Mouse (Mus musculus): Measurements from ENCODE around the gene Dram1. TPM values are rescaled to one million over a fixed set of nuclear protein-coding genes. Genes with fewer than 3 reads are reported as not detected.

Gene Dram1
- polyA plus RNA-seq (2014; fragmentation: Nextera tagmentation; extraction: Ambion mirVana) = 0.49 and 0.67 TPM in 2 replicates

DNA sequence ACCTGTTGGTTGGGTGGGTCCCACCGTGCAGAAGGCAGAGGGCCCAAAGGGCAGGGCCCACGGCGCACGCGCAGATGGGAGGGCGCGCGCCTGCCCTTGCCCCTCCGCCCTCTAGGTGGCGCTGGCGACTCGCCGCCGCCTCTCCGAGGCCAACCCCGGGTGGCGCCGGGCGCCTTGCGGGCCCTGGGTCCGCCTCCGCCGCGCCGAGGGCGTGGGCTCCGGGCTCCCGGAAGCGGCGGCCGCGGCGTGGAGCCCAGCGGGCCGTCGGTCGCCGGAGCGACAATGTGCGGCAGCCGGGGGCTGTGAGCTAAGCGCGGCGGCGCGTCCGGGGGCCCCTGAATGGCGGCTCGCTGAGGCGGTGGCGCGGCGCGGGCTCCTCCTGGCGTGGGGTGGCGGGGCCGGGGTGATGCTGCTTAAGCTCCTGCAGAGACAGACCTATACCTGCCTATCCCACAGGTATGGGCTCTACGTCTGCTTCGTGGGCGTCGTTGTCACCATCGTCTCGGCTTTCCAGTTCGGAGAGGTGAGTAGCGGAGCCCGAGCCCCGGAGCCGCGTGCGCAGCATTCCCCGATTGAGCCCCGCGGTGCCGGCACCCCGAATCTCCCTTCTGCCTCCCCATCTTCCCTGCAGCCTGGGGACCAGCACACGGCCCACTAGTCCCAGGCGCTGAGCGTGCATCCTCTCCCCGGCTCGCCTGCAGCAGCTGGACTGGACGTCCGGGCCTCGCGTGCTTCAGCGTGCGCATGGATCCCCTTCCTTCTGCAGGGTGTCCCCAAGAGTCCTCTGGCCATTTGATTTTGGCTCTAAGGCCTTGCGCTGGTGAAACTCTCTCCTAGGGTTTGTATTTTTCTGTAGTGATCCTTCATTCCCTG lies at the start of gene Dram1, which contains the start of gene Gnptab:
Gene Dram1, minus strand, starts transcription at position 68 of the 873 bp plus-strand sequence.
Gene Gnptab, plus strand, starts transcription at position 120 of the 873 bp plus-strand sequence.
- Histone ChIP-seq H3K9me3 (ENCODE audit: control insufficient read depth, low read length) (no peaks in the 10 kb centered on the region), H3K27ac (ENCODE audit: low read depth, low read length) (no peak within 1 kb of the TSS), H3K4me1 (replicated peaks; ENCODE audit: control insufficient read depth, insufficient read depth, low read length) (no peaks in the 10 kb centered on the region), H3K4me2 (ENCODE audit: low read depth, low read length, severe bottlenecking) (peak within 1 kb of the TSS; percentile 94), H3K4me3 (ENCODE audit: low read depth, low read length) (peak within 1 kb of the TSS; percentile 58), H3K36me3 (ENCODE audit: control insufficient read depth, insufficient read depth, low read length) (no peaks in the 10 kb centered on the region), H3K27me3 (ENCODE audit: control insufficient read depth, insufficient read depth, low read length) (no peaks in the 10 kb centered on the region), H3K9ac (ENCODE audit: low read length) (peak within 1 kb of the TSS; percentile 62)
- DNase-seq (ENCODE audit: low spot score) (peak; percentile 93), ATAC-seq (replicated peaks; ENCODE audit: low FRiP score) (peak; percentile 90)
- under 1% methylated on average over 86 of the region's 87 CpGs for WGBS

DNA sequence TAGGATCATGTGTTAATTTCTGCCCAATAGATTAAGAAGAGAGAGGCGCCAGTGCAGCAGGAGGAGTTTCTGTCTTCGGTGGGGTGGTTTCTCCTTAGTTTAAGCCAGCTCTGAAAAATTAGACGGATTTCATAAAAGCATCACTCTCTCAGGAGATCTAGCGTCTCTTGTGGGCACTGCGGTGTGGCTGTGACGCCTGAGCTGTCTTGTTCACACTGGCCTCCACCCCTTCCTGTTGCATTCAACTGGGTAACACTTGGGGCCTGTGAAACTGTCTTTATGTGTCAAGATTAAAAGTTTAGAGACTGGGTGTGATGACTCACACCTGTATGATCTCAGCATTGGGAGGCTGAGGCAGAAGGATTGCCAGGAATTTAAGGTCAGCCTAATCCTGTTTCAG lies 49.1 kb upstream of the Dram1 start:
- Histone ChIP-seq H3K4me2 (ENCODE audit: low read depth, low read length, severe bottlenecking) (no peak overlapping the region), H3K9ac (ENCODE audit: low read length) (no peak overlapping the region), H3K4me1 (replicated peaks; ENCODE audit: control insufficient read depth, insufficient read depth, low read length) (no peaks in the 10 kb centered on the region), H3K27ac (ENCODE audit: low read depth, low read length) (no peak overlapping the region), H3K27me3 (ENCODE audit: control insufficient read depth, insufficient read depth, low read length) (no peaks in the 10 kb centered on the region), H3K4me3 (ENCODE audit: low read depth, low read length) (no peak overlapping the region), H3K9me3 (ENCODE audit: control insufficient read depth, low read length) (no peaks in the 10 kb centered on the region), H3K36me3 (ENCODE audit: control insufficient read depth, insufficient read depth, low read length) (no peaks in the 10 kb centered on the region; the same call in 1 of the 2 replicates)
- 91% methylated on average over 6 of the region's 6 CpGs for WGBS
- ATAC-seq (replicated peaks; ENCODE audit: low FRiP score) (no peak), DNase-seq (ENCODE audit: low spot score) (no peak)

DNA sequence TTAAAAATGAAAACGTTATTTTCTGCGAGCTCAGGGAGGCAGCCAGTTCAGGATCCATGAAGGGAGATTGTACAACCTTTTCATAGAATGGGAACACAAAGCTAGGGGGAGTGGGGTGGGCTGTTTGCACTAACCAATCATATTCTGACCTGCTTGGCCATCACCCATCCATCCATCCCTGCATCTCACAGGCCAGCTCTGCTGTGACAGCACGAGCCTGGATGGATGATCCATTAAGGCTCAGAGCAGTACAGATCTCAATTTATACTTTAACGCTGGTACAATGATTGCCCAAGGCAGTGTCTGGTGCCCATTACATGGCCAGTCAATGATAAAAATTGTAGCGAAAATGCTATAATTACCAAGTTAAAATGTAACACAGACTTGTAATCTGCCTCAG lies 48.0 kb upstream of the Dram1 start:
- no peaks in the 10 kb centered on the region; the same call in 1 of the 2 replicates for H3K36me3 ChIP-seq (ENCODE audit: control insufficient read depth, insufficient read depth, low read length)
- no peak for DNase-seq (ENCODE audit: low spot score)
- no peak overlapping the region for H3K27ac ChIP-seq (ENCODE audit: low read depth, low read length)

DNA sequence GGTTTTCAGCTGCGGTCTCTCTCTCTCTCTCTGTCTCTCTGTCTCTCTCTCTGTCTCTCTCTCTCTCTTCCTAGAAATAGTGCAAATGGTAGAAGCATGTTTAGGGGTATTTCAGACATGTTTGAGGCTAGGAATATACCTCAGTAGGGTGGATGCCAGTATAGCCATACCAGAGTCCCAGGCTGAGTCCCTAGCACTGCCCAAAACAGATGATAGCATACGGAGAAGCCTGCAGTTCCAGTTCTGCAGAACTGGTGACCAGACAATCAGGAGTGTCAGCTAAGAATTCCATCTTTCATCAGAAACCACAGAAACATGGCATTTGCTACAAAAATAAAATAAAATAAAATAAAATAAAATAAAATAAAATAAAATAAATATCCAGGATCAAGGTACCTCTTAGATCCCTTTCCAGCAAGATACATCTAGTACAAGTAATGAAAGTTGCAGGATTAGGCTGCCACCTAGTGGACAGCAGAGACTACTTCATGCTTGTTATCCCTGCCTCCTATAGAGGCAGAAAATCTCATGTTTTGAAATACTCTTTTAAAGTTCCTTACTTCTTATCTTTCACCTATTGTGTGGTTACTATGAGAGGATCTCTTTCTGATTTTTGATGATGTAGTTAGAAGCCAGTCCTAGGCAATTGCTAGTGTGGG lies 47.4 kb upstream of the Dram1 start:
- Histone ChIP-seq H3K9me3 (ENCODE audit: control insufficient read depth, low read length) (no peaks in the 10 kb centered on the region), H3K36me3 (ENCODE audit: control insufficient read depth, insufficient read depth, low read length) (no peaks in the 10 kb centered on the region; the same call in 1 of the 2 replicates), H3K4me2 (ENCODE audit: low read depth, low read length, severe bottlenecking) (no peak overlapping the region), H3K4me3 (ENCODE audit: low read depth, low read length) (no peak overlapping the region), H3K27me3 (ENCODE audit: control insufficient read depth, insufficient read depth, low read length) (no peaks in the 10 kb centered on the region), H3K4me1 (replicated peaks; ENCODE audit: control insufficient read depth, insufficient read depth, low read length) (no peaks in the 10 kb centered on the region), H3K9ac (ENCODE audit: low read length) (no peak overlapping the region), H3K27ac (ENCODE audit: low read depth, low read length) (no peak overlapping the region)
- 95% methylated on average over 2 of the region's 2 CpGs for WGBS
- DNase-seq (ENCODE audit: low spot score) (peak; percentile 59), ATAC-seq (replicated peaks; ENCODE audit: low FRiP score) (no peak; the same call in 1 of the 2 replicates)

More for the DNA sequence above, 48.0 kb upstream of the Dram1 start:
- no peak for ATAC-seq (replicated peaks; ENCODE audit: low FRiP score)
- 71% methylated on average over 5 of the region's 5 CpGs for WGBS
- Histone ChIP-seq H3K9me3 (ENCODE audit: control insufficient read depth, low read length) (no peaks in the 10 kb centered on the region), H3K4me1 (replicated peaks; ENCODE audit: control insufficient read depth, insufficient read depth, low read length) (no peaks in the 10 kb centered on the region), H3K4me3 (ENCODE audit: low read depth, low read length) (no peak overlapping the region), H3K4me2 (ENCODE audit: low read depth, low read length, severe bottlenecking) (no peak overlapping the region), H3K27me3 (ENCODE audit: control insufficient read depth, insufficient read depth, low read length) (no peaks in the 10 kb centered on the region), H3K9ac (ENCODE audit: low read length) (no peak overlapping the region)

DNA sequence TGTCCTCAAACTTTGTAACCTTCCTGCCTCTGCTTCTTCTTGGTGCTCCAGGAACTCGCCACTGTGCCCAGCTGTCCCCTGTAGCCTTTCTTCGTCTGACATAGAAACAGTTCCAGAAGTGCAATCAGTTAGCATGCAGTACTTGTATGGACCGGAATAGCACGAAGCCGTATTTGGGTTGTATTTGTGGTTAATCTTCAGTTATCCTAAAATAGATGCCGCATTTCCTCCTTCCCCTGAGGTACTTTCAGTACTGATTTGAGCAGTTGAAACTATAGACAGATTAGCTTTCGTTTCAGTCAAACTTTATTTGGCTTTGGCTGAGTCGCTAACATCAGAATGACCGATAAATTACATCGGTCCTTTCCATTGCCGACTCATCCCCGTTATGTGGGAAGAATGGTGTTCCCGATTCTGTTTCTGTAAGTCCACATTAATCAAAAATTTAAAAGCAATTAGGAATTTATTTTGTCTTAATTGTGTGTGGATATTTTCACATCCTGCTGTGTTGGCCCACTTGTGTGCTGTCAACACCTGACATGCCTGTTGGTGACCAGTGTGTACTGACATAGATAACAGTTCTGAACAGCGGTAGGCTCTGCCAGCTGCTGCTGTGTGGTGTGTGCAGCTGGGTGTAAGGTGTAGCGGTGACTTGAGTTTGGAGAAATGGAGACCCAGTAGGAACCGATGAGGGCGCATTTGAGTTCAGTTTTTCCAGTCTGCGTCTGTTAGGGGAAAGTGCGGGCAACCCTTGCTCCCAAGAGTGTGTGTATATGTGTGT lies 42.0 kb upstream of the Dram1 start:
- Histone ChIP-seq H3K4me2 (ENCODE audit: low read depth, low read length, severe bottlenecking) (no peak overlapping the region), H3K4me3 (ENCODE audit: low read depth, low read length) (no peak overlapping the region), H3K9ac (ENCODE audit: low read length) (no peak overlapping the region), H3K4me1 (replicated peaks; ENCODE audit: control insufficient read depth, insufficient read depth, low read length) (no peaks in the 10 kb centered on the region), H3K9me3 (ENCODE audit: control insufficient read depth, low read length) (no peaks in the 10 kb centered on the region), H3K27ac (ENCODE audit: low read depth, low read length) (no peak overlapping the region), H3K27me3 (ENCODE audit: control insufficient read depth, insufficient read depth, low read length) (no peaks in the 10 kb centered on the region), H3K36me3 (ENCODE audit: control insufficient read depth, insufficient read depth, low read length) (no peaks in the 10 kb centered on the region)
- DNase-seq (ENCODE audit: low spot score) = no peak
- ATAC-seq (replicated peaks; ENCODE audit: low FRiP score) = no peak
- 95% methylated on average over 19 of the region's 19 CpGs for WGBS

DNA sequence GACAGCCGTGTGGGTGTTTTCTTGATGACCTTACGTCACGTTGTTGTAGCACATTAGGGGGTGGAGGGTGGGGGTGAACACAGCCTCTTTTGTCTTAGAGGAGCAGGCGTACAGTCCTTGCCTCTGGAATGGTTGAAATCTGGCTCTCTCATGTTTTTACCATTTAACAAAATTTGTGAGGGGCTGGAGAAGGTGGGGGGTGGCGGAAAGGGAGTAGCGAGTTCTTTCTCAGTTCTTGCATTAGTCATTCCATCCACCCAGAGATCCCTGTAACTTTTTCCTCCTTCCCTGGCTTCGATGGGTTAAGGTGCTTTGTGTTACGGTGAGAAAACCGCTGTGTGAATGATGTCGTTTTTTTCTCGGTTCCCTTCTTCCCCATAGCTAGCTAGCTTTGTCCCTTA lies 41.3 kb upstream of the Dram1 start:
- no peak overlapping the region for H3K4me2 ChIP-seq (ENCODE audit: low read depth, low read length, severe bottlenecking)
- ATAC-seq (replicated peaks; ENCODE audit: low FRiP score) (no peak), DNase-seq (ENCODE audit: low spot score) (no peak)
- H3K4me1 ChIP-seq (replicated peaks; ENCODE audit: control insufficient read depth, insufficient read depth, low read length) = no peaks in the 10 kb centered on the region
- H3K36me3 ChIP-seq (ENCODE audit: control insufficient read depth, insufficient read depth, low read length) = no peaks in the 10 kb centered on the region
- H3K27me3 ChIP-seq (ENCODE audit: control insufficient read depth, insufficient read depth, low read length) = no peaks in the 10 kb centered on the region
- H3K4me3 ChIP-seq (ENCODE audit: low read depth, low read length) = no peak overlapping the region
- H3K9me3 ChIP-seq (ENCODE audit: control insufficient read depth, low read length) = no peaks in the 10 kb centered on the region
- H3K27ac ChIP-seq (ENCODE audit: low read depth, low read length) = no peak overlapping the region
- H3K9ac ChIP-seq (ENCODE audit: low read length) = no peak overlapping the region
- WGBS = 81% methylated on average over 11 of the region's 11 CpGs

DNA sequence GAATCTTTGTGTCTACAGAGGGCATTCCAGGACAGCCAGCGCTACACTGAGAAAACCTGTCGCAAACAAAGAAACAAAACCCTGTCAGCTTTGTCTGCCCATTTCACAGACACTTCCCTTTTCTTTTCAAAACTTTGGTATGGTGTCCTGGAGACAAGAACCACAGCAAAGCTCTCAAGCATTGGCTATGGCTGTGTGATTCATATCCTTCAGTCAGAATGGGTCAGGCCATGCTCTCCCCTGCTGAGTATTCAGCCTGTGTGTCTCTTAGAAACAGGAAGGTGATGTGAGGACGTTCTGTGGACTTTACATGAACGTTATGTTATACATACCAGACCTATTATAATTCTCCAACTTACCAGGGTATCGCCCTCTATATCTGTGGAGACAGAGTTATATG lies 38.8 kb upstream of the Dram1 start:
- Histone ChIP-seq H3K27me3 (ENCODE audit: control insufficient read depth, insufficient read depth, low read length) (no peaks in the 10 kb centered on the region), H3K27ac (ENCODE audit: low read depth, low read length) (no peak overlapping the region), H3K4me1 (replicated peaks; ENCODE audit: control insufficient read depth, insufficient read depth, low read length) (no peaks in the 10 kb centered on the region), H3K4me3 (ENCODE audit: low read depth, low read length) (no peak overlapping the region), H3K4me2 (ENCODE audit: low read depth, low read length, severe bottlenecking) (no peak overlapping the region), H3K9me3 (ENCODE audit: control insufficient read depth, low read length) (no peaks in the 10 kb centered on the region), H3K36me3 (ENCODE audit: control insufficient read depth, insufficient read depth, low read length) (no peaks in the 10 kb centered on the region), H3K9ac (ENCODE audit: low read length) (no peak overlapping the region)
- 91% methylated on average over 5 of the region's 5 CpGs for WGBS
- ATAC-seq (replicated peaks; ENCODE audit: low FRiP score) (no peak), DNase-seq (ENCODE audit: low spot score) (no peak)

DNA sequence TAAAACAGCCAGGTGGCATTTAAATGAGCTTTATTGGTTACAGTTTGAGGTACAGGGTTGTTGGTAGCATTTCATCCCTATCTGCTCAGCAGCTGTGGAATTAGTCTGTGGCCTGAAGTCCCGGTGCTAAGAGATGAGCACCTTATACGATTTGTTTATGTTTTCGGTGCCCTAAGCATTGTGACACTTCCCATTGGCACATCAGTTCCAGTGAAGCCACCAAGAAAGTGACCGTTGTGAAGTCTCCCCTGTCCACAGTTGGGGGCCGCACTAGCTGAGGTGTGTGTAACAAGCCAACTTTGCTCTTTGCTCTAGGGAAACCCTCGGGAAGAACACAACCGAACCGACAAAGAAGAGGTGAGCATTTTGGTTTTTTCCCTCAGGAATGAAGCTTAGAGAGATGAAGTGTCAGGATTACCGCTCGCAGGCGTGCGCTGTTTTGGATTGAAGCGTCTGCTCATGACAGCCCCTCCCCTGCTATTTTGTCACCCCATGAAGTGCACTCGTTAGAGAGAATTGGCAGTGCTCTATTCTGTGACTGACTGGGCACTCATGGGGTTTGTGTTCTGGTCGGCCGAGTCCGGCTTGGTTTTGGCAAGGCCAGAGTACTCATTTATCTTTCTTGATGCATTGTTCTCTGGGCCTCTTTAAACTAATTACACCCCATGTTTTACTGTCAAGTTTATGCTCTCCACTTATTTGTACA lies 33.6 kb upstream of the Dram1 start:
- no peak for ATAC-seq (replicated peaks; ENCODE audit: low FRiP score)
- Histone ChIP-seq H3K27me3 (ENCODE audit: control insufficient read depth, insufficient read depth, low read length) (no peaks in the 10 kb centered on the region), H3K9ac (ENCODE audit: low read length) (no peak overlapping the region), H3K27ac (ENCODE audit: low read depth, low read length) (no peak overlapping the region), H3K9me3 (ENCODE audit: control insufficient read depth, low read length) (no peaks in the 10 kb centered on the region), H3K4me1 (replicated peaks; ENCODE audit: control insufficient read depth, insufficient read depth, low read length) (no peaks in the 10 kb centered on the region), H3K4me2 (ENCODE audit: low read depth, low read length, severe bottlenecking) (no peak overlapping the region), H3K36me3 (ENCODE audit: control insufficient read depth, insufficient read depth, low read length) (no peaks in the 10 kb centered on the region), H3K4me3 (ENCODE audit: low read depth, low read length) (no peak overlapping the region)
- DNase-seq (ENCODE audit: low spot score) = no peak
- WGBS = 72% methylated on average over 17 of the region's 17 CpGs
